Mouse (Mus musculus) embryonic facial prominence, embryonic 13.5 days (tissue): ENCODE measurements around the gene Olfr806. TPM values are rescaled to one million over a fixed set of nuclear protein-coding genes. Genes with fewer than 3 reads are reported as not detected.

ENCODE experiments used
- ATAC-seq: fragments of 200-750 bp; cut with Nextera tagmentation; 2 replicates; pipeline ENCODE4 v1.8.0; 2017; ENCODE audit warnings: low read depth; ENCODE audit not compliant: insufficient number of reproducible peaks, insufficient read depth, low FRiP score, low TSS enrichment
- H3K27ac ChIP-seq: fragments of 300-500 bp; sonication (generic); 2 replicates; pipeline ENCODE4 v1.5.1; 2015; ENCODE audit warnings: moderate library complexity, mild to moderate bottlenecking, inconsistent platforms
- H3K27me3 ChIP-seq: fragments of 300-500 bp; sonication (generic); 2 replicates; pipeline ENCODE4 v1.6.1; 2015; ENCODE audit warnings: mild to moderate bottlenecking, inconsistent platforms
- H3K36me3 ChIP-seq: fragments of 300-500 bp; sonication (generic); 2 replicates; pipeline ENCODE4 v1.6.1; 2015; ENCODE audit warnings: mild to moderate bottlenecking, inconsistent platforms
- H3K4me1 ChIP-seq: fragments of 300-500 bp; sonication (generic); 2 replicates; pipeline ENCODE4 v1.6.1; 2015; ENCODE audit warnings: inconsistent platforms
- H3K4me2 ChIP-seq: fragments of 300-500 bp; sonication (generic); 2 replicates; pipeline ENCODE4 v1.6.1; 2015; ENCODE audit warnings: moderate library complexity, mild to moderate bottlenecking, inconsistent platforms
- H3K4me3 ChIP-seq: fragments of 300-500 bp; sonication (generic); 2 replicates; pipeline ENCODE4 v1.5.1; 2015; ENCODE audit warnings: mild to moderate bottlenecking, inconsistent platforms
- H3K9ac ChIP-seq: fragments of 300-500 bp; sonication (generic); 2 replicates; pipeline ENCODE4 v1.6.1; 2015; ENCODE audit warnings: mild to moderate bottlenecking, inconsistent platforms
- H3K9me3 ChIP-seq: fragments of 300-500 bp; sonication (generic); 2 replicates; pipeline ENCODE4 v1.6.1; 2016; ENCODE audit warnings: inconsistent platforms
- WGBS: fragments of 180-500 bp; shearing (Covaris S2); methylation state at CpG from one replicate; pipeline ENCODE4 v1.1.7; 2015; ENCODE audit warnings: mixed read lengths; 5-methylcytosine and 5-hydroxymethylcytosine counted together
- microRNA-seq: library from miRNA; unstranded; fragments of <30 nt; microRNA quantifications from one replicate; pipeline ENCODE4, GENCODE M21; 2016
- polyA plus RNA-seq: library from polyadenylated mRNA; unstranded; fragments of >200 nt; fragmentation: Nextera tagmentation; extraction: Ambion mirVana; gene quantifications from 2 replicates; pipeline ENCODE4 v1.2.1, GENCODE M21; 2015

Olfr806 gene
- polyA plus RNA-seq = not detected in 2 replicates

- ATAC-seq = no peak
- Histone ChIP-seq H3K36me3 (no peaks in the 10 kb centered on the region), H3K9me3 (no peaks in the 10 kb centered on the region), H3K4me3 (no peak within 1 kb of the TSS), H3K4me1 (no peaks in the 10 kb centered on the region), H3K27me3 (no peaks in the 10 kb centered on the region), H3K4me2 (no peak within 1 kb of the TSS), H3K9ac (no peak within 1 kb of the TSS), H3K27ac (no peak within 1 kb of the TSS)
These were observed at the start of gene Olfr806 for GRCm38 (mm10) chr10:129741821-129742220. TSS of gene Olfr806 (minus strand) at chr10:129741921.

GRCm38 (mm10) chr10:129778123-129778522 is 36.4 kb upstream of the Olfr806 start:
- no peak for ATAC-seq
- H3K4me1 ChIP-seq = no peaks in the 10 kb centered on the region
- H3K9ac ChIP-seq = no peak overlapping the region
- H3K4me2 ChIP-seq = no peak overlapping the region
- H3K27me3 ChIP-seq = no peaks in the 10 kb centered on the region
- H3K4me3 ChIP-seq = no peak overlapping the region
- H3K27ac ChIP-seq = no peak overlapping the region
- H3K9me3 ChIP-seq = no peaks in the 10 kb centered on the region
- no peaks in the 10 kb centered on the region for H3K36me3 ChIP-seq

- Histone ChIP-seq H3K4me2 (no peak within 1 kb of the TSS), H3K36me3 (no peaks in the 10 kb centered on the region), H3K9me3 (no peaks in the 10 kb centered on the region), H3K4me3 (no peak within 1 kb of the TSS), H3K27me3 (no peaks in the 10 kb centered on the region), H3K9ac (no peak within 1 kb of the TSS), H3K27ac (no peak within 1 kb of the TSS), H3K4me1 (no peaks in the 10 kb centered on the region)
- no peak for ATAC-seq
These were observed 32.6 kb upstream of the Olfr806 start, which contains the start of gene Olfr809 for GRCm38 (mm10) chr10:129774338-129774737. TSS of gene Olfr809 (plus strand) at chr10:129774638.

- no peak for ATAC-seq
- Histone ChIP-seq H3K27ac (no peak within 1 kb of the TSS), H3K9ac (no peak within 1 kb of the TSS), H3K9me3 (no peaks in the 10 kb centered on the region), H3K4me1 (no peaks in the 10 kb centered on the region), H3K4me2 (no peak within 1 kb of the TSS), H3K4me3 (no peak within 1 kb of the TSS), H3K27me3 (no peaks in the 10 kb centered on the region), H3K36me3 (no peaks in the 10 kb centered on the region)
- WGBS = 91% methylated on average over 1 of the region's 1 CpGs
These were observed 23.5 kb upstream of the Olfr806 start, which contains the start of gene Olfr808 for GRCm38 (mm10) chr10:129765182-129765581. TSS of gene Olfr808 (plus strand) at chr10:129765482.

- no peak for ATAC-seq
- 91% methylated on average over 1 of the region's 1 CpGs for WGBS
- Histone ChIP-seq H3K4me2 (no peak within 1 kb of the TSS), H3K4me3 (no peak within 1 kb of the TSS), H3K27me3 (no peaks in the 10 kb centered on the region), H3K4me1 (no peaks in the 10 kb centered on the region), H3K27ac (no peak within 1 kb of the TSS), H3K9me3 (no peaks in the 10 kb centered on the region), H3K9ac (no peak within 1 kb of the TSS), H3K36me3 (no peaks in the 10 kb centered on the region)
These were observed 16.0 kb upstream of the Olfr806 start, which contains the start of gene Olfr807 for GRCm38 (mm10) chr10:129757693-129758092. TSS of gene Olfr807 (minus strand) at chr10:129757793.

- no peaks in the 10 kb centered on the region for H3K4me1 ChIP-seq
- H3K4me3 ChIP-seq = no peak within 1 kb of the TSS
- 95% methylated on average over 2 of the region's 2 CpGs for WGBS
- no peaks in the 10 kb centered on the region for H3K9me3 ChIP-seq
- no peak for ATAC-seq
- no peaks in the 10 kb centered on the region for H3K36me3 ChIP-seq
- no peak within 1 kb of the TSS for H3K4me2 ChIP-seq
- H3K27ac ChIP-seq = no peak within 1 kb of the TSS
- no peak within 1 kb of the TSS for H3K9ac ChIP-seq
- H3K27me3 ChIP-seq = no peaks in the 10 kb centered on the region
These were observed 12.4 kb downstream of the Olfr806 start, which contains the start of gene Olfr805 for GRCm38 (mm10) chr10:129729275-129729674. TSS of gene Olfr805 (minus strand) at chr10:129729375.

GRCm38 (mm10) chr10:129702910-129703309 is 38.8 kb downstream of the Olfr806 start, which contains the start of gene Olfr804:
TSS of gene Olfr804 (plus strand) at chr10:129703210.
- Histone ChIP-seq H3K27ac (no peak within 1 kb of the TSS), H3K36me3 (no peaks in the 10 kb centered on the region), H3K9ac (no peak within 1 kb of the TSS), H3K9me3 (no peaks in the 10 kb centered on the region), H3K27me3 (no peaks in the 10 kb centered on the region), H3K4me1 (no peaks in the 10 kb centered on the region), H3K4me2 (no peak within 1 kb of the TSS), H3K4me3 (no peak within 1 kb of the TSS)
- no peak for ATAC-seq

- no peaks in the 10 kb centered on the region for H3K36me3 ChIP-seq
- H3K9me3 ChIP-seq = no peaks in the 10 kb centered on the region
- WGBS = 79% methylated on average over 2 of the region's 2 CpGs
- H3K27ac ChIP-seq = no peak within 1 kb of the TSS
- no peak for ATAC-seq
- H3K27me3 ChIP-seq = no peaks in the 10 kb centered on the region
- H3K4me3 ChIP-seq = no peak within 1 kb of the TSS
- H3K4me2 ChIP-seq = no peak within 1 kb of the TSS
- no peaks in the 10 kb centered on the region for H3K4me1 ChIP-seq
- H3K9ac ChIP-seq = no peak within 1 kb of the TSS
These were observed 47.5 kb downstream of the Olfr806 start, which contains the start of gene Olfr803 for GRCm38 (mm10) chr10:129694186-129694585. TSS of gene Olfr803 (minus strand) at chr10:129694286.

- 57% methylated on average over 1 of the region's 1 CpGs for WGBS
- H3K9ac ChIP-seq = no peak within 1 kb of the TSS
- no peak within 1 kb of the TSS for H3K27ac ChIP-seq
- no peaks in the 10 kb centered on the region for H3K4me1 ChIP-seq
- H3K4me3 ChIP-seq = no peak within 1 kb of the TSS
- no peak within 1 kb of the TSS for H3K4me2 ChIP-seq
- ATAC-seq = no peak
- no peaks in the 10 kb centered on the region for H3K36me3 ChIP-seq
- H3K9me3 ChIP-seq = no peaks in the 10 kb centered on the region
- no peaks in the 10 kb centered on the region for H3K27me3 ChIP-seq
These were observed 53.7 kb downstream of the Olfr806 start, which contains the start of gene Olfr802 for GRCm38 (mm10) chr10:129688069-129688468. TSS of gene Olfr802 (minus strand) at chr10:129688169.

Small RNAs within 50 kb of the gene (microRNA-seq; reads per million reads assigned to microRNA genes)
- not detected for gene Gm24485

Other genes with a start within 250 kb of the Olfr806 start
- gene Olfr790, start 243.4 kb downstream of the Olfr806 start, polyA plus RNA-seq = not detected in 2 replicates
- gene Olfr791, start 220.1 kb downstream of the Olfr806 start, polyA plus RNA-seq = not detected in 2 replicates
- gene Olfr792, start 202.8 kb downstream of the Olfr806 start, polyA plus RNA-seq = not detected in 2 replicates
- gene Olfr794, start 174.3 kb downstream of the Olfr806 start, polyA plus RNA-seq = not detected in 2 replicates
- gene Olfr796, start 129.4 kb downstream of the Olfr806 start, polyA plus RNA-seq = not detected in 2 replicates
- not detected in 2 replicates for gene Olfr798, start 114.0 kb downstream of the Olfr806 start, polyA plus RNA-seq
- not detected in 2 replicates for gene Olfr799, start 104.4 kb downstream of the Olfr806 start, polyA plus RNA-seq
- not detected in 2 replicates for gene Olfr800, start 84.2 kb downstream of the Olfr806 start, polyA plus RNA-seq
- not detected in 2 replicates for gene Olfr801, start 68.1 kb downstream of the Olfr806 start, polyA plus RNA-seq
- gene Olfr802, start 53.8 kb downstream of the Olfr806 start, polyA plus RNA-seq = not detected in 2 replicates
- not detected in 2 replicates for gene Olfr803, start 47.6 kb downstream of the Olfr806 start, polyA plus RNA-seq
- not detected in 2 replicates for gene Olfr804, start 38.7 kb downstream of the Olfr806 start, polyA plus RNA-seq
- not detected in 2 replicates for gene Olfr805, start 12.5 kb downstream of the Olfr806 start, polyA plus RNA-seq
- gene Olfr807, start 15.9 kb upstream of the Olfr806 start, polyA plus RNA-seq = not detected in 2 replicates
- gene Olfr808, start 23.6 kb upstream of the Olfr806 start, polyA plus RNA-seq = not detected in 2 replicates
- not detected in 2 replicates for gene Olfr809, start 32.7 kb upstream of the Olfr806 start, polyA plus RNA-seq
- gene Olfr810, start 53.0 kb upstream of the Olfr806 start, polyA plus RNA-seq = 0.06 TPM in 1 of 2 replicates, not detected in the other
- not detected in 2 replicates for gene Olfr811, start 62.5 kb upstream of the Olfr806 start, polyA plus RNA-seq
- gene Olfr812, start 104.2 kb upstream of the Olfr806 start, polyA plus RNA-seq = not detected in 2 replicates
- gene Olfr813, start 113.4 kb upstream of the Olfr806 start, polyA plus RNA-seq = 0.18 TPM in 1 of 2 replicates, not detected in the other
- gene Olfr814, start 137.9 kb upstream of the Olfr806 start, polyA plus RNA-seq = not detected in 2 replicates
- not detected in 2 replicates for gene Olfr815, start 163.9 kb upstream of the Olfr806 start, polyA plus RNA-seq
- gene Olfr816, start 173.7 kb upstream of the Olfr806 start, polyA plus RNA-seq = not detected in 2 replicates
- gene Olfr818, start 207.2 kb upstream of the Olfr806 start, polyA plus RNA-seq = not detected in 2 replicates
- gene Olfr819, start 225.3 kb upstream of the Olfr806 start, polyA plus RNA-seq = not detected in 2 replicates
- not detected in 2 replicates for gene Olfr247, start 234.2 kb upstream of the Olfr806 start, polyA plus RNA-seq
- gene Gm10310, start 243.1 kb upstream of the Olfr806 start, polyA plus RNA-seq = not detected in 2 replicates